Mouse (Mus musculus) CH12.LX (cell line): Measurements from ENCODE around the gene Tmem50b. TPM values are rescaled to one million over a fixed set of nuclear protein-coding genes. Genes with fewer than 3 reads are reported as not detected.

ENCODE experiments used
- DNase-seq: peaks from one replicate; pipeline ENCODE4 v3.0.0-alpha.2; 2013; ENCODE audit errors: extremely low read depth
- H3K27ac ChIP-seq: 2 replicates; pipeline ENCODE4 v1.5.1; 2012; ENCODE audit warnings: low read depth, mild to moderate bottlenecking, control low read depth, moderate library complexity; ENCODE audit not compliant: insufficient read depth
- H3K27me3 ChIP-seq: replicated peaks from 2 replicates; pipeline ENCODE3; 2012; ENCODE audit warnings: inconsistent platforms
- H3K36me3 ChIP-seq, 2 experiments: replicated peaks in 1 of 2; 2 replicates each; pipeline versions ENCODE3 to v1.6.1; 2012; ENCODE audit warnings: inconsistent platforms in 1 of 2, low read length in 1 of 2, mild to moderate bottlenecking in 1 of 2, mixed read lengths in 1 of 2, moderate library complexity in 1 of 2; ENCODE audit not compliant: control insufficient read depth in 1 of 2, insufficient read depth in 1 of 2
- H3K4me1 ChIP-seq, 2 experiments: 2 replicates each; pipeline ENCODE4 v1.6.1; 2012; ENCODE audit warnings: inconsistent platforms in 1 of 2, moderate library complexity in 1 of 2; ENCODE audit not compliant: insufficient read depth in 2 of 2, control insufficient read depth in 1 of 2
- H3K4me2 ChIP-seq: 2 replicates; pipeline ENCODE4 v1.6.1; 2012; ENCODE audit warnings: low read depth, mild to moderate bottlenecking, control low read depth; ENCODE audit not compliant: poor library complexity, insufficient read depth, severe bottlenecking
- H3K4me3 ChIP-seq, 3 experiments: fragments of 150-350 bp in 1 of 3; sonication (generic) in 1 of 3; replicated peaks in 1 of 3; 2 replicates each; pipeline versions ENCODE3 to v1.5.1; 2011 to 2012; ENCODE audit warnings: low read depth in 2 of 3, low read length in 2 of 3, mild to moderate bottlenecking in 2 of 3, moderate library complexity in 2 of 3, control low read depth in 1 of 3, improper control_type of control experiment in 1 of 3, inconsistent platforms in 1 of 3, mixed read lengths in 1 of 3; ENCODE audit not compliant: poor library complexity in 1 of 3
- H3K79me2 ChIP-seq: replicated peaks from 2 replicates; pipeline ENCODE4 v1.6.1; 2012; ENCODE audit warnings: mild to moderate bottlenecking, moderate library complexity; ENCODE audit not compliant: control insufficient read depth, poor library complexity, insufficient read depth, severe bottlenecking; ENCODE audit errors: extremely low read depth
- H3K9ac ChIP-seq: 2 replicates; pipeline ENCODE4 v1.6.1; 2012; ENCODE audit warnings: low read depth, mild to moderate bottlenecking, control low read depth, moderate library complexity; ENCODE audit not compliant: insufficient read depth
- H3K9me3 ChIP-seq: replicated peaks from 2 replicates; pipeline ENCODE3; 2012; ENCODE audit warnings: low read length, inconsistent platforms, mixed read lengths
- BHLHE40 ChIP-seq: IDR thresholded peaks from 2 replicates; pipeline ENCODE4 v1.6.1; 2011; ENCODE audit warnings: mild to moderate bottlenecking, low read depth, low read length, improper control_type of control experiment
- CHD1 ChIP-seq: IDR thresholded peaks from 2 replicates; pipeline ENCODE4 v1.6.1; 2012; ENCODE audit warnings: low read depth, low read length, improper control_type of control experiment, inconsistent platforms
- CHD2 ChIP-seq: IDR thresholded peaks from 2 replicates; pipeline ENCODE4 v1.6.1; 2011; ENCODE audit warnings: low read length, improper control_type of control experiment
- CTCF ChIP-seq, 2 experiments: IDR thresholded peaks in 1 of 2; conservative IDR thresholded peaks in 1 of 2; 2 replicates each; pipeline ENCODE4 v1.5.1; 2011 to 2012; ENCODE audit warnings: low read depth in 2 of 2, low read length in 2 of 2, improper control_type of control experiment in 1 of 2, inconsistent platforms in 1 of 2, mild to moderate bottlenecking in 1 of 2, moderate library complexity in 1 of 2
- E2F4 ChIP-seq: IDR thresholded peaks from 2 replicates; pipeline ENCODE4 v1.6.1; 2011; ENCODE audit warnings: low read depth, low read length, improper control_type of control experiment; ENCODE audit not compliant: insufficient replicate concordance
- ELF1 ChIP-seq: IDR thresholded peaks from 2 replicates; pipeline ENCODE4 v1.6.1; 2014; ENCODE audit warnings: low read depth, mild to moderate bottlenecking, inconsistent platforms, low read length, improper control_type of control experiment
- EP300 ChIP-seq: IDR thresholded peaks from 2 replicates; pipeline ENCODE4 v1.6.1; 2011; ENCODE audit warnings: low read length, improper control_type of control experiment
- ETS1 ChIP-seq: conservative IDR thresholded peaks from 2 replicates; pipeline ENCODE4 v1.6.1; 2012; ENCODE audit warnings: low read depth, mild to moderate bottlenecking, inconsistent platforms, low read length, improper control_type of control experiment, moderate library complexity
- GABPA ChIP-seq: IDR thresholded peaks from 2 replicates; pipeline ENCODE4 v1.6.1; 2012; ENCODE audit warnings: low read depth, low read length, improper control_type of control experiment, inconsistent platforms; ENCODE audit not compliant: insufficient replicate concordance
- HCFC1 ChIP-seq: IDR thresholded peaks from 2 replicates; pipeline ENCODE4 v1.6.1; 2012; ENCODE audit warnings: low read depth, mild to moderate bottlenecking, inconsistent platforms, low read length, improper control_type of control experiment
- IRF4 ChIP-seq: IDR thresholded peaks from 2 replicates; pipeline ENCODE4 v1.6.1; 2014; ENCODE audit warnings: low read depth, mild to moderate bottlenecking, inconsistent platforms, low read length, improper control_type of control experiment
- JUN ChIP-seq: IDR thresholded peaks from 2 replicates; pipeline ENCODE4 v1.6.1; 2011; ENCODE audit warnings: low read depth, mild to moderate bottlenecking, low read length, improper control_type of control experiment, moderate library complexity; ENCODE audit not compliant: insufficient read depth
- JUND ChIP-seq: conservative IDR thresholded peaks from 2 replicates; pipeline ENCODE4 v1.6.1; 2011; ENCODE audit warnings: low read depth, low read length, improper control_type of control experiment
- KAT2A ChIP-seq: IDR thresholded peaks from 2 replicates; pipeline ENCODE4 v1.6.1; 2012; ENCODE audit warnings: low read length, improper control_type of control experiment, inconsistent platforms; ENCODE audit not compliant: insufficient replicate concordance
- MAFK ChIP-seq: IDR thresholded peaks from 2 replicates; pipeline ENCODE4 v1.6.1; 2011; ENCODE audit warnings: low read length, improper control_type of control experiment; ENCODE audit not compliant: insufficient replicate concordance
- MAX ChIP-seq: IDR thresholded peaks from 2 replicates; pipeline ENCODE4 v1.6.1; 2011; ENCODE audit warnings: low read length, improper control_type of control experiment
- MAZ ChIP-seq: IDR thresholded peaks from 2 replicates; pipeline ENCODE4 v1.6.1; 2012; ENCODE audit warnings: low read depth, mild to moderate bottlenecking, inconsistent platforms, low read length, improper control_type of control experiment, moderate library complexity
- MEF2A ChIP-seq: IDR thresholded peaks from 2 replicates; pipeline ENCODE4 v1.6.1; 2014; ENCODE audit warnings: low read depth, mild to moderate bottlenecking, inconsistent platforms, low read length, improper control_type of control experiment, borderline replicate concordance
- MXI1 ChIP-seq: IDR thresholded peaks from 2 replicates; pipeline ENCODE4 v1.6.1; 2011; ENCODE audit warnings: mild to moderate bottlenecking, low read depth, low read length, improper control_type of control experiment
- MYC ChIP-seq: IDR thresholded peaks from 2 replicates; pipeline ENCODE4 v1.6.1; 2011; ENCODE audit warnings: low read depth, mild to moderate bottlenecking, improper control_type of control experiment, low read length
- NELFE ChIP-seq: IDR thresholded peaks from 2 replicates; pipeline ENCODE4 v1.6.1; 2011; ENCODE audit warnings: low read depth, low read length, improper control_type of control experiment
- NRF1 ChIP-seq: IDR thresholded peaks from 2 replicates; pipeline ENCODE4 v1.6.1; 2014; ENCODE audit warnings: low read depth, mild to moderate bottlenecking, inconsistent platforms, low read length, improper control_type of control experiment, moderate library complexity
- PAX5 ChIP-seq: IDR thresholded peaks from 2 replicates; pipeline ENCODE4 v1.6.1; 2012; ENCODE audit warnings: low read length, inconsistent platforms, mixed read lengths
- POLR2A ChIP-seq: IDR thresholded peaks from 2 replicates; pipeline ENCODE4 v1.6.1; 2011; ENCODE audit warnings: low read depth, mild to moderate bottlenecking, improper control_type of control experiment, low read length
- POLR2AphosphoS2 ChIP-seq: IDR thresholded peaks from 2 replicates; pipeline ENCODE4 v1.6.1; 2011; ENCODE audit warnings: low read depth, low read length, improper control_type of control experiment
- RAD21 ChIP-seq: IDR thresholded peaks from 2 replicates; pipeline ENCODE4 v1.6.1; 2011; ENCODE audit warnings: low read depth, mild to moderate bottlenecking, low read length, improper control_type of control experiment, moderate library complexity
- RCOR1 ChIP-seq: conservative IDR thresholded peaks from 2 replicates; pipeline ENCODE4 v1.6.1; 2012; ENCODE audit warnings: low read depth, mild to moderate bottlenecking, inconsistent platforms, low read length, improper control_type of control experiment
- SIN3A ChIP-seq: IDR thresholded peaks from 2 replicates; pipeline ENCODE4 v1.6.1; 2012; ENCODE audit warnings: low read length, improper control_type of control experiment, inconsistent platforms
- SMC3 ChIP-seq: IDR thresholded peaks from 2 replicates; pipeline ENCODE4 v1.6.1; 2011; ENCODE audit warnings: low read depth, low read length, improper control_type of control experiment
- TBP ChIP-seq: conservative IDR thresholded peaks from 2 replicates; pipeline ENCODE4 v1.6.1; 2011; ENCODE audit warnings: low read depth, low read length, improper control_type of control experiment
- TCF12 ChIP-seq: IDR thresholded peaks from 2 replicates; pipeline ENCODE4 v1.6.1; 2014; ENCODE audit warnings: low read depth, mild to moderate bottlenecking, inconsistent platforms, low read length, improper control_type of control experiment
- UBTF ChIP-seq: IDR thresholded peaks from 2 replicates; pipeline ENCODE4 v1.6.1; 2012; ENCODE audit warnings: low read depth, mild to moderate bottlenecking, inconsistent platforms, low read length, improper control_type of control experiment, moderate library complexity
- USF1 ChIP-seq: IDR thresholded peaks from 2 replicates; pipeline ENCODE4 v1.6.1; 2014; ENCODE audit warnings: low read depth, mild to moderate bottlenecking, inconsistent platforms, low read length, improper control_type of control experiment
- USF2 ChIP-seq: conservative IDR thresholded peaks from 2 replicates; pipeline ENCODE4 v1.6.1; 2011; ENCODE audit warnings: low read depth, low read length, improper control_type of control experiment
- ZC3H11A ChIP-seq: IDR thresholded peaks from 2 replicates; pipeline ENCODE4 v1.6.1; 2012; ENCODE audit warnings: low read depth, mild to moderate bottlenecking, inconsistent platforms, low read length, improper control_type of control experiment
- ZKSCAN1 ChIP-seq: IDR thresholded peaks from 2 replicates; pipeline ENCODE4 v1.6.1; 2012; ENCODE audit warnings: low read depth, inconsistent platforms, low read length, improper control_type of control experiment, borderline replicate concordance
- ZMIZ1 ChIP-seq: IDR thresholded peaks from 2 replicates; pipeline ENCODE4 v1.6.1; 2012; ENCODE audit warnings: low read depth, mild to moderate bottlenecking, inconsistent platforms, low read length, improper control_type of control experiment
- ZNF384 ChIP-seq: IDR thresholded peaks from 2 replicates; pipeline ENCODE4 v1.6.1; 2012; ENCODE audit warnings: low read depth, low read length, improper control_type of control experiment, inconsistent platforms
- dilution Hi-C: fragments of 300-500 bp; cut with MboI; formaldehyde crosslinking; loops from 2 replicates; pipeline ENCODE4 v1.14.3; 2020; ENCODE audit warnings: low sequenced_read_pairs; ENCODE audit not compliant: extremely low pct_unique_long_range_greater_than_20kb, extremely low pct_ligation_motif_present
- in situ Hi-C: fragments of 300-500 bp; cut with MboI; formaldehyde crosslinking; loops from 3 replicates; pipeline ENCODE4 v1.14.3; 2019; ENCODE audit warnings: low sequenced_read_pairs, low pct_ligation_motif_present, low pct_unique_long_range_greater_than_20kb, mixed read lengths
- polyA plus RNA-seq: library from polyadenylated mRNA; unstranded; fragments of >175 nt; gene quantifications from 2 replicates; pipeline ENCODE4 v1.2.1, GENCODE M21; 2012; ENCODE audit warnings: low read depth; ENCODE audit not compliant: insufficient read length
- total RNA-seq, 2 experiments: library from RNA; depleted of rRNA; stranded (reverse); fragments of 300-350 nt in 1 of 2; fragments of >200 nt in 1 of 2; gene quantifications; 2 replicates each; pipeline ENCODE4 v1.2.3; 2012 to 2014

Gene Tmem50b
- total and polyA plus RNA-seq, 3 experiments: 6.1 to 15.9 (median 12.7) TPM

DNA sequence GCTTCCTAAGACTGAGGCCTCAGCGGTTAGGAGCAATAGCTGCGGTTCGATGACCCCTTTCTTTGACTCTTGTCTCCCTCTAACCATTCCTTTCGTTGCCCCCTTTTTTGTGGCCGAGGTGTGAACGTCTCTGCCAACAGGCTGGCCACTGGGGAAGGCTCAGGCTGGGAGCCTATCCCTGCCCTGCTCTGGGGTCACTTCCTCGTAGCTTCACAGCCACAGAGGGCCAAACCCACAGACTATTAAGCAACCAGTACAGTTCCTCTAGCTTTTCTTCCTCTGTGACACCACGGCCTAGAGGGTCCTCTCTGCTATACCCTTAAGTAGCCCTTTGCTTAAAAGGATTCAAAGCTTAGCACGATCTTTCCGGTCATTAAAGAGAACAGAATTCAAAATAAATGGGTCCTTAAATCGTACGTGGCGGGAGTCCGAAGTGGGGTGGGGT, 51.2 kb downstream of the Tmem50b start:
- Histone ChIP-seq H3K27me3 (no peaks in the 10 kb centered on the region), H3K9ac (peak overlapping the region; percentile 94)
- in situ Hi-C loops: no loop called here
- TF ChIP-seq SMC3 (no peak), NELFE (no peak), GABPA (no peak), PAX5 (no peak), ZMIZ1 (peak; percentile 26), EP300 (0 out of 2 replicates have a peak, but pooled peaks have one; percentile 18), MXI1 (no peak), USF1 (no peak), RCOR1 (no peak), CTCF (conservative IDR thresholded peaks at IDR 0.05 in 1 of 2, IDR thresholded peaks at IDR 0.05 in 1 of 2; ENCODE audit: low read depth in 2 of 2, low read length in 2 of 2) (no peak), RAD21 (no peak), CHD2 (no peak; the same call in 1 of the 2 replicates), POLR2AphosphoS2 (peak; percentile 33; the same call in 1 of the 2 replicates), MEF2A (no peak), HCFC1 (peak; percentile 38; the same call in 1 of the 2 replicates), ZNF384 (no peak), MAZ (no peak; the same call in 1 of the 2 replicates), ETS1 (no peak; the same call in 1 of the 2 replicates), KAT2A (no peak), IRF4 (peak; percentile 47; the same call in 1 of the 2 replicates), USF2 (no peak), TBP (peak; percentile 50; the same call in 1 of the 2 replicates), JUN (no peak), UBTF (peak; percentile 79), TCF12 (peak; percentile 40; the same call in 1 of the 2 replicates), CHD1 (peak; percentile 29; the same call in 1 of the 2 replicates), NRF1 (no peak), POLR2A (no peak; the same call in 1 of the 2 replicates), E2F4 (no peak), MAX (peak; percentile 70; the same call in 1 of the 2 replicates), JUND (no peak), ELF1 (peak; percentile 79), ZKSCAN1 (no peak), BHLHE40 (no peak; the same call in 1 of the 2 replicates), ZC3H11A (no peak), SIN3A (peak; percentile 44), MYC (no peak), MAFK (no peak)
- TF ChIP-seq, all 38 proteins: peak for 12
- Histone ChIP-seq H3K4me2 (peak overlapping the region; percentile 62), H3K4me3 (peak overlapping the region; percentile 18 to 85 (median 34)), H3K79me2 (peaks cover 41% of the 10 kb centered on the region), H3K36me3 (peaks cover 4 to 12% of the 10 kb centered on the region in 2 experiments), H3K27ac (peak overlapping the region; percentile 85), H3K4me1 (peaks cover 22 to 46% of the 10 kb centered on the region in 2 experiments), H3K9me3 (no peaks in the 10 kb centered on the region)
- dilution Hi-C loops: no loop called here
- peak; percentile 84 for DNase-seq
